10 mouse cellular contexts compared by ENCODE assay signal in the genomic region with DNA sequence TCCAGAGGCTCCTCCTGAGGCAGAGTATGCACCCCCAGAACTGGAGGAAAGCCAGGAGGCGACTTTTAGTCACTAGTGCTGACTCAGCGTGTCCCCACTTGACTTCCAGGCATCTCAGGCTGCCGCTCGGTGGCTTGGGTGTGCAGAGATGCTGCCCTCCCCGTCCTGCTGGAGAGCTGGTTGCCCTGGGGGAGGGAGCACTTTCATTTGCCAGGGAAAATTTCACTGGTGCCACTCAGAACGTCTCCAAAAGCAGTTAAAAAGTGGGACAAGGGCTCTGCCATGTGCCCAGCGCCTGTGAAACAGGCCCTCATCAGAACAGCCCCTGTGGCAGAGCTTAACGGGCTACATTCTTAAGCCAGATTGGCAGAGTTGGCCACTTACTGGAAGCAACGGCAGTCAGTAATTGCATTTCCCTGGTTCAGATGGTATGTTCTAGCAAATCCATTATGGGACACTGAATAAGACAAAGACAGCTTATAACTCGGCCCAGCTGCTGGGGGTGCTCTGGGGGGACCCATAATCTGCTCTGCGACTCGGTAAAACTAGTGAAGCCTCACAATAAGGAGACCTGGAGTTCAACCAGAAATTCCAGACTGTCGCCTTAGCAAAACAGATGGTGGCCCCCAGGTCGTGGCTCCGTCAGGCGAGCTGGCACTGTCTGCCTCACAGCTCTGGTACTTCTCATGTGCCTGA.
DNase-seq lines count a peak whose midpoint lies in the region; ATAC-seq lines count a peak whose summit lies in the region.
"Had no signal": no experiment of that assay in that cellular context is flagged by ENCODE, and none has a peak within 500 bp of the region (broad histone marks: within the 10 kb centered on the region; RNA-seq: fewer than 3 reads in every experiment).

No protein-coding gene starts in this region.

- peak overlapping the region; percentile 74 for H3K27ac ChIP-seq in midbrain, embryonic 12.5 days (replicated peaks)
- H3K27ac ChIP-seq: heart, embryonic 15.5 days had no signal

- peak; percentile 78 for DNase-seq in right cerebral cortex, adult 18-20 months
- DNase-seq in right cerebral cortex, postnatal 25 days = no peak
- DNase-seq in cerebellum, postnatal 10 days = peak; percentile 93 to 94
- peak; percentile 27 to 32 for DNase-seq in gastrocnemius, adult 8-10 months (ENCODE audit: low spot score in 2 of 2)
- DNase-seq in layer of hippocampus, postnatal 10 days (ENCODE audit: low spot score in 2 of 2) = peak; percentile 62 to 68
- DNase-seq in spleen, postnatal 10 days (ENCODE audit: low spot score in 2 of 2) = no peak

- H3K36me3 ChIP-seq in midbrain, embryonic 12.5 days = no peaks in the 10 kb centered on the region
- H3K36me3 ChIP-seq: heart, embryonic 15.5 days had no signal

- no peaks in the 10 kb centered on the region for H3K9me3 ChIP-seq in midbrain, embryonic 12.5 days
- H3K9me3 ChIP-seq: heart, embryonic 15.5 days had no signal

- H3K4me2 ChIP-seq in midbrain, embryonic 12.5 days (replicated peaks) = no peak overlapping the region
- H3K4me2 ChIP-seq: heart, embryonic 15.5 days had no signal

- no peaks in the 10 kb centered on the region for H3K27me3 ChIP-seq in midbrain, embryonic 12.5 days
- H3K27me3 ChIP-seq: heart, embryonic 15.5 days had no signal

- 37% methylated on average over 16 of the region's 16 CpGs for WGBS in midbrain, embryonic 12.5 days

- peaks cover 81% of the 10 kb centered on the region for H3K4me1 ChIP-seq in midbrain, embryonic 12.5 days

- H3K4me3 ChIP-seq in midbrain, embryonic 12.5 days = no peak overlapping the region
- H3K4me3 ChIP-seq: heart, embryonic 15.5 days; myocyte had no signal

- no peak overlapping the region for H3K9ac ChIP-seq in midbrain, embryonic 12.5 days (replicated peaks)
- H3K9ac ChIP-seq: heart, embryonic 15.5 days had no signal

- peak; percentile 50; the same call in 1 of the 2 replicates for ATAC-seq in midbrain, embryonic 12.5 days (ENCODE audit: low FRiP score, low read depth)
- ATAC-seq in activated CD4-positive, CD25-positive, alpha-beta regulatory T cell, adult 4 months = no peak

Comparison
In these comparisons a context has a peak if more than half of its experiments do, and no peak if none do; other contexts are left out.
1. DNase-seq: peak in right cerebral cortex, adult 18-20 months (single experiment), cerebellum, postnatal 10 days (2 of 2), gastrocnemius, adult 8-10 months (2 of 2) and layer of hippocampus, postnatal 10 days (2 of 2); none in right cerebral cortex, postnatal 25 days (single experiment) and spleen, postnatal 10 days (0 of 2).